Mouse (Mus musculus) splenic B cell, adult 2 months (primary cell): ENCODE data around the gene Sh2b1.

Source experiments
- DNase-seq: peaks from one replicate; pipeline ENCODE4 v3.0.0-alpha.2; 2011; ENCODE audit warnings: low read depth, low spot score
- H3K27me3 ChIP-seq: 2 replicates; pipeline ENCODE4 v1.6.1; 2012; ENCODE audit warnings: mild to moderate bottlenecking, low read length, moderate library complexity, mixed read lengths; ENCODE audit not compliant: control insufficient read depth, poor library complexity, insufficient read depth, severe bottlenecking
- H3K36me3 ChIP-seq: 2 replicates; pipeline ENCODE4 v1.6.1; 2012; ENCODE audit warnings: mild to moderate bottlenecking, low read length, moderate library complexity, mixed read lengths; ENCODE audit not compliant: control insufficient read depth, poor library complexity, insufficient read depth, severe bottlenecking

The Sh2b1 gene

GRCm38 (mm10) chr7:126474993-126475581 lies at the start of gene Sh2b1:
Gene Sh2b1 (minus strand): TSS chr7:126475424.
- Histone ChIP-seq H3K36me3 (no peaks in the 10 kb centered on the region; the same call in 1 of the 2 replicates), H3K27me3 (no peaks in the 10 kb centered on the region)
- peak; percentile 93 for DNase-seq

- DNase-seq, result no peak
- Histone ChIP-seq H3K27me3 (no peaks in the 10 kb centered on the region), H3K36me3 (no peaks in the 10 kb centered on the region)
These were observed 48.1 kb upstream of the Sh2b1 start for GRCm38 (mm10) chr7:126523316-126523715.

GRCm38 (mm10) chr7:126519513-126519912 lies 44.3 kb upstream of the Sh2b1 start:
- Histone ChIP-seq H3K36me3 (no peaks in the 10 kb centered on the region), H3K27me3 (no peaks in the 10 kb centered on the region)
- no peak for DNase-seq

- no peak for DNase-seq
- H3K36me3 ChIP-seq, result no peaks in the 10 kb centered on the region
- H3K27me3 ChIP-seq, result no peaks in the 10 kb centered on the region
These were observed 43.2 kb upstream of the Sh2b1 start for GRCm38 (mm10) chr7:126518261-126518941.

- Histone ChIP-seq H3K27me3 (no peaks in the 10 kb centered on the region), H3K36me3 (no peaks in the 10 kb centered on the region)
- no peak for DNase-seq
These were observed 36.1 kb upstream of the Sh2b1 start for GRCm38 (mm10) chr7:126511287-126511686.

- Histone ChIP-seq H3K27me3 (no peaks in the 10 kb centered on the region), H3K36me3 (no peaks in the 10 kb centered on the region)
- DNase-seq, result no peak
These were observed 32.0 kb upstream of the Sh2b1 start for GRCm38 (mm10) chr7:126507126-126507778.

- H3K27me3 ChIP-seq, result no peaks in the 10 kb centered on the region
- H3K36me3 ChIP-seq, result peaks cover 2% of the 10 kb centered on the region; the same call in 1 of the 2 replicates
- DNase-seq, result no peak
These were observed 29.7 kb upstream of the Sh2b1 start for GRCm38 (mm10) chr7:126504913-126505312.

- Histone ChIP-seq H3K36me3 (peaks cover 10% of the 10 kb centered on the region), H3K27me3 (no peaks in the 10 kb centered on the region)
- DNase-seq, result peak; percentile 99
These were observed 28.2 kb upstream of the Sh2b1 start, which contains the start of gene Atxn2l for GRCm38 (mm10) chr7:126503273-126503878. Gene Atxn2l (minus strand): TSS chr7:126503437.

- no peak for DNase-seq
- Histone ChIP-seq H3K36me3 (peaks cover 14% of the 10 kb centered on the region), H3K27me3 (no peaks in the 10 kb centered on the region)
These were observed 27.5 kb upstream of the Sh2b1 start for GRCm38 (mm10) chr7:126502751-126503150.

- Histone ChIP-seq H3K27me3 (no peaks in the 10 kb centered on the region), H3K36me3 (peaks cover 14% of the 10 kb centered on the region)
- DNase-seq, result peak; percentile 91
These were observed 27.0 kb upstream of the Sh2b1 start for GRCm38 (mm10) chr7:126502023-126502741.

- no peak for DNase-seq
- H3K36me3 ChIP-seq, result peaks cover 17% of the 10 kb centered on the region
- H3K27me3 ChIP-seq, result no peaks in the 10 kb centered on the region
These were observed 26.4 kb upstream of the Sh2b1 start for GRCm38 (mm10) chr7:126501684-126502022.

GRCm38 (mm10) chr7:126499416-126499815 lies 24.2 kb upstream of the Sh2b1 start:
- H3K27me3 ChIP-seq, result no peaks in the 10 kb centered on the region
- peaks cover 33% of the 10 kb centered on the region for H3K36me3 ChIP-seq
- no peak for DNase-seq

- no peaks in the 10 kb centered on the region for H3K27me3 ChIP-seq
- DNase-seq, result no peak
- H3K36me3 ChIP-seq, result peaks cover 40% of the 10 kb centered on the region
These were observed 22.7 kb upstream of the Sh2b1 start for GRCm38 (mm10) chr7:126497966-126498365.

GRCm38 (mm10) chr7:126496475-126496874 lies 21.3 kb upstream of the Sh2b1 start:
- H3K36me3 ChIP-seq, result peaks cover 47% of the 10 kb centered on the region
- no peak for DNase-seq
- H3K27me3 ChIP-seq, result no peaks in the 10 kb centered on the region
